Mouse (Mus musculus) cerebellum, adult 18-20 months (tissue): ENCODE data around the gene Slc30a2.
"Not testable (repeated sequence)": the region's sequence is repeated elsewhere in the genome, so short reads cannot be mapped to it uniquely, and the experiment has no call there.

Experiments used
- DNase-seq, 2 experiments: peaks; one replicate each; pipeline ENCODE4 v3.0.0; 2021

The Slc30a2 gene

GRCm38 (mm10) chr4:134343071-134344031 lies at the start of gene Slc30a2:
Slc30a2 (plus strand) TSS chr4:134343181.
- no peak for DNase-seq

GRCm38 (mm10) chr4:134293692-134294163 lies 49.3 kb upstream of the Slc30a2 start:
- no peak for DNase-seq

- not testable (repeated sequence) for DNase-seq
These were observed 46.9 kb upstream of the Slc30a2 start for GRCm38 (mm10) chr4:134296096-134296495.

- no peak for DNase-seq
These were observed 46.5 kb upstream of the Slc30a2 start for GRCm38 (mm10) chr4:134296523-134296922.

- DNase-seq = no peak
These were observed 45.6 kb upstream of the Slc30a2 start for GRCm38 (mm10) chr4:134297369-134297768.

- DNase-seq = no peak
These were observed 44.1 kb upstream of the Slc30a2 start for GRCm38 (mm10) chr4:134298626-134299497.

- DNase-seq = no peak
These were observed 43.5 kb upstream of the Slc30a2 start for GRCm38 (mm10) chr4:134299498-134299810.

- DNase-seq = no peak
These were observed 42.7 kb upstream of the Slc30a2 start for GRCm38 (mm10) chr4:134300316-134300715.

- DNase-seq = no peak
These were observed 40.9 kb upstream of the Slc30a2 start for GRCm38 (mm10) chr4:134302084-134302483.

- no peak for DNase-seq
These were observed 36.0 kb upstream of the Slc30a2 start for GRCm38 (mm10) chr4:134306963-134307362.

GRCm38 (mm10) chr4:134307367-134308072 lies 35.5 kb upstream of the Slc30a2 start:
- no peak for DNase-seq

- no peak for DNase-seq
These were observed 32.9 kb upstream of the Slc30a2 start for GRCm38 (mm10) chr4:134310106-134310505.

- no peak for DNase-seq
These were observed 32.3 kb upstream of the Slc30a2 start for GRCm38 (mm10) chr4:134310656-134311055.

- no peak for DNase-seq
These were observed 31.2 kb upstream of the Slc30a2 start for GRCm38 (mm10) chr4:134311784-134312183.

GRCm38 (mm10) chr4:134312341-134312740 lies 30.6 kb upstream of the Slc30a2 start:
- DNase-seq = no peak

GRCm38 (mm10) chr4:134312901-134313300 lies 30.1 kb upstream of the Slc30a2 start:
- DNase-seq = no peak

- no peak for DNase-seq
These were observed 28.8 kb upstream of the Slc30a2 start for GRCm38 (mm10) chr4:134314081-134314655.

- no peak for DNase-seq
These were observed 28.1 kb upstream of the Slc30a2 start, which contains the start of gene Trim63 for GRCm38 (mm10) chr4:134314876-134315275. Trim63 (plus strand) TSS chr4:134315120.

- no peak for DNase-seq
These were observed 27.5 kb upstream of the Slc30a2 start for GRCm38 (mm10) chr4:134315470-134315869.

- DNase-seq = no peak
These were observed 26.6 kb upstream of the Slc30a2 start for GRCm38 (mm10) chr4:134316390-134316789.

GRCm38 (mm10) chr4:134319074-134319473 lies 23.9 kb upstream of the Slc30a2 start:
- DNase-seq = no peak

- no peak for DNase-seq
These were observed 23.3 kb upstream of the Slc30a2 start for GRCm38 (mm10) chr4:134319674-134320073.
